Mouse (Mus musculus) bone marrow macrophage, adult 2 months (primary cell): ENCODE results near the gene Ly6f.

Source experiments
- CTCF ChIP-seq: IDR thresholded peaks from 2 replicates; pipeline ENCODE4 v1.5.1; 2012; ENCODE audit warnings: low read depth, mild to moderate bottlenecking, low read length, moderate library complexity
- POLR2A ChIP-seq: IDR thresholded peaks from 2 replicates; pipeline ENCODE4 v1.6.1; 2012; ENCODE audit warnings: mild to moderate bottlenecking, low read depth, low read length, borderline replicate concordance

DNA sequence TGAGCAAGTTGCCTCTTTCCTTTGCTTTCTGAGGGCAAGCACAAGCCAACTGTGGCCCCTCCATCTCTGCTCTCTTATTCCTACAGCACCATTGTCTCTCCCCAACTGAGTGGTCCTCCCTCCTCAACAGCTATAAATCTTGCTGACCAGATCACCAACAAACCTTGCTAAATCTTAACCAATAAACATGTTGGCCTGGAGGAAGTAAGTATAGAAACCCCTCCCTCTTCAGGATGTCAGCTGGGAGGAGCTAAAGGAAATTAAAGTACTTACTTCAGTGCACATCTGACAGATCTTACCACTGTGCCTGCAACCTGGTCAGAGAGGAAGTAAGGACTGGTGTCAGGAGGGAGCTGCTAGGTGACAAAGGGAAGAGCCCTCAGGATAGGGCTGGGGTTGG, at the start of gene Ly6f:
- no peak for TF ChIP-seq CTCF
- TF ChIP-seq POLR2A: no peak
